Mouse (Mus musculus): Measurements from ENCODE around the gene Fosl1. TPM values are rescaled to one million over a fixed set of nuclear protein-coding genes. Genes with fewer than 3 reads are reported as not detected.

The Fosl1 gene
- polyA plus RNA-seq, 1 experiment = 0.36 TPM

- no peak for DNase-seq
- Histone ChIP-seq H3K4me3 (replicated peaks; ENCODE audit: extremely low read depth, low read depth, low read length) (no peak overlapping the region), H3K4me1 (ENCODE audit: control insufficient read depth, insufficient read depth, low read length) (0 out of 2 replicates have a peak, but pooled peaks cover 2% of the 10 kb centered on the region)
- TF ChIP-seq CTCF (IDR thresholded peaks at IDR 0.05; ENCODE audit: insufficient read depth, low read length) = no peak
- TF ChIP-seq POLR2A (IDR thresholded peaks at IDR 0.05; ENCODE audit: borderline replicate concordance, extremely low read depth, low read depth, low read length) = no peak
- WGBS = 83% methylated on average over 3 of the region's 3 CpGs
Observed at GRCm38 (mm10) chr19:5494314-5494713, 47.0 kb downstream of the Fosl1 start.

- no peak for TF ChIP-seq CTCF (IDR thresholded peaks at IDR 0.05; ENCODE audit: insufficient read depth, low read length)
- no peak for TF ChIP-seq POLR2A (IDR thresholded peaks at IDR 0.05; ENCODE audit: borderline replicate concordance, extremely low read depth, low read depth, low read length)
- 0 out of 2 replicates have a peak, but pooled peaks cover 2% of the 10 kb centered on the region for H3K4me1 ChIP-seq (ENCODE audit: control insufficient read depth, insufficient read depth, low read length)
- WGBS = 76% methylated on average over 12 of the region's 12 CpGs
- DNase-seq = no peak
- no peak overlapping the region for H3K4me3 ChIP-seq (replicated peaks; ENCODE audit: extremely low read depth, low read depth, low read length)
Observed at GRCm38 (mm10) chr19:5495353-5496051, 48.2 kb downstream of the Fosl1 start.

GRCm38 (mm10) chr19:5496052-5496370 is 48.7 kb downstream of the Fosl1 start:
- no peak for TF ChIP-seq CTCF (IDR thresholded peaks at IDR 0.05; ENCODE audit: insufficient read depth, low read length)
- no peak for TF ChIP-seq POLR2A (IDR thresholded peaks at IDR 0.05; ENCODE audit: borderline replicate concordance, extremely low read depth, low read depth, low read length)
- WGBS = 85% methylated on average over 16 of the region's 16 CpGs
- Histone ChIP-seq H3K4me1 (ENCODE audit: control insufficient read depth, insufficient read depth, low read length) (0 out of 2 replicates have a peak, but pooled peaks cover 2% of the 10 kb centered on the region), H3K4me3 (replicated peaks; ENCODE audit: extremely low read depth, low read depth, low read length) (no peak overlapping the region)
- no peak for DNase-seq

- H3K4me3 ChIP-seq (replicated peaks; ENCODE audit: extremely low read depth, low read depth, low read length) = no peak overlapping the region
- 79% methylated on average over 2 of the region's 2 CpGs for WGBS
- no peak for TF ChIP-seq CTCF (IDR thresholded peaks at IDR 0.05; ENCODE audit: insufficient read depth, low read length)
- no peak for TF ChIP-seq POLR2A (IDR thresholded peaks at IDR 0.05; ENCODE audit: borderline replicate concordance, extremely low read depth, low read depth, low read length)
- no peak for DNase-seq
- no peaks in the 10 kb centered on the region for H3K4me1 ChIP-seq (ENCODE audit: control insufficient read depth, insufficient read depth, low read length)
Observed at GRCm38 (mm10) chr19:5500330-5500875, 53.1 kb downstream of the Fosl1 start.

- no peak for TF ChIP-seq POLR2A (IDR thresholded peaks at IDR 0.05; ENCODE audit: borderline replicate concordance, extremely low read depth, low read depth, low read length)
- no peak for TF ChIP-seq CTCF (IDR thresholded peaks at IDR 0.05; ENCODE audit: insufficient read depth, low read length)
- H3K4me1 ChIP-seq (ENCODE audit: control insufficient read depth, insufficient read depth, low read length) = no peaks in the 10 kb centered on the region
- WGBS = 59% methylated on average over 17 of the region's 17 CpGs
- no peak for DNase-seq
- no peak within 1 kb of the TSS for H3K4me3 ChIP-seq (replicated peaks; ENCODE audit: extremely low read depth, low read depth, low read length)
Observed at GRCm38 (mm10) chr19:5503687-5504086, 56.3 kb downstream of the Fosl1 start, which contains the start of gene 1700020D05Rik. 1700020D05Rik (minus strand) TSS chr19:5503787.

Other genes starting within 250 kb of the Fosl1 start
- 37.2 and 40.6 TPM in 2 replicates for gene Pacs1, start 174.4 kb upstream of the Fosl1 start, polyA plus RNA-seq (2012; rRNA removed)
- gene Sf3b2, start 152.1 kb upstream of the Fosl1 start, polyA plus RNA-seq (2012; rRNA removed) = 121 and 132 TPM in 2 replicates
- 1.9 and 2.3 TPM in 2 replicates for gene Gal3st3, start 149.2 kb upstream of the Fosl1 start, polyA plus RNA-seq (2012; rRNA removed)
- gene Catsper1, start 111.8 kb upstream of the Fosl1 start, polyA plus RNA-seq (2012; rRNA removed) = not detected in 2 replicates
- gene Cst6, start 98.0 kb upstream of the Fosl1 start, polyA plus RNA-seq (2012; rRNA removed) = 1.9 and 32.5 TPM in 2 replicates
- gene Eif1ad, start 80.8 kb upstream of the Fosl1 start, polyA plus RNA-seq (2012; rRNA removed) = 15.5 and 21.4 TPM in 2 replicates
- 68.1 and 94.3 TPM in 2 replicates for gene Banf1, start 80.4 kb upstream of the Fosl1 start, polyA plus RNA-seq (2012; rRNA removed)
- gene Sart1, start 58.8 kb upstream of the Fosl1 start, polyA plus RNA-seq (2012; rRNA removed) = 15.6 and 35.7 TPM in 2 replicates
- gene Tsga10ip, start 45.0 kb upstream of the Fosl1 start, polyA plus RNA-seq (2012; rRNA removed) = not detected in 2 replicates
- 151 and 176 TPM in 2 replicates for gene Drap1, start 22.6 kb upstream of the Fosl1 start, polyA plus RNA-seq (2012; rRNA removed)
- 85.2 and 86.7 TPM in 2 replicates for gene AI837181, start 22.4 kb upstream of the Fosl1 start, polyA plus RNA-seq (2012; rRNA removed)
- 15.8 and 17.0 TPM in 2 replicates for gene Ccdc85b, start 10.3 kb downstream of the Fosl1 start, polyA plus RNA-seq (2012; rRNA removed)
- 129 and 144 TPM in 2 replicates for gene Fibp, start 13.1 kb downstream of the Fosl1 start, polyA plus RNA-seq (2012; rRNA removed)
- 4.9 and 5.7 TPM in 2 replicates for gene Ctsw, start 21.0 kb downstream of the Fosl1 start, polyA plus RNA-seq (2012; rRNA removed)
- gene Efemp2, start 26.4 kb downstream of the Fosl1 start, polyA plus RNA-seq (2012; rRNA removed) = 96.9 and 103 TPM in 2 replicates
- gene Mus81, start 40.9 kb downstream of the Fosl1 start, polyA plus RNA-seq (2012; rRNA removed) = 50.3 and 53.0 TPM in 2 replicates
- 439 and 568 TPM in 2 replicates for gene Cfl1, start 42.9 kb downstream of the Fosl1 start, polyA plus RNA-seq (2012; rRNA removed)
- 1.1 and 1.2 TPM in 2 replicates for gene 1700020D05Rik, start 56.2 kb downstream of the Fosl1 start, polyA plus RNA-seq (2012; rRNA removed)
- 8.8 and 15.6 TPM in 2 replicates for gene Snx32, start 63.0 kb downstream of the Fosl1 start, polyA plus RNA-seq (2012; rRNA removed)
- gene Ovol1, start 113.1 kb downstream of the Fosl1 start, polyA plus RNA-seq (2012; rRNA removed) = 2.3 and 11.2 TPM in 2 replicates
- 14.5 and 15.3 TPM in 2 replicates for gene Ap5b1, start 120.5 kb downstream of the Fosl1 start, polyA plus RNA-seq (2012; rRNA removed)
- 38.6 and 47.6 TPM in 2 replicates for gene Rnaseh2c, start 154.3 kb downstream of the Fosl1 start, polyA plus RNA-seq (2012; rRNA removed)
- gene Kat5, start 162.7 kb downstream of the Fosl1 start, polyA plus RNA-seq (2012; rRNA removed) = 72.5 and 75.7 TPM in 2 replicates
- 118 and 120 TPM in 2 replicates for gene Rela, start 189.9 kb downstream of the Fosl1 start, polyA plus RNA-seq (2012; rRNA removed)
- 163 and 214 TPM in 2 replicates for gene Sipa1, start 216.2 kb downstream of the Fosl1 start, polyA plus RNA-seq (2012; rRNA removed)
- 141 and 162 TPM in 2 replicates for gene Map3k11, start 241.2 kb downstream of the Fosl1 start, polyA plus RNA-seq (2012; rRNA removed)
- gene Pcnx3, start 241.4 kb downstream of the Fosl1 start, polyA plus RNA-seq (2012; rRNA removed) = 156 and 166 TPM in 2 replicates

All from lung, adult 2 months (tissue).